Mouse (Mus musculus): ENCODE data around the gene Oser1. TPM values are rescaled to one million over a fixed set of nuclear protein-coding genes. Genes with fewer than 3 reads are reported as not detected.

Oser1 gene
- total and polyA plus RNA-seq, 3 experiments = 29.0 to 44.9 (median 38.1) TPM

DNA sequence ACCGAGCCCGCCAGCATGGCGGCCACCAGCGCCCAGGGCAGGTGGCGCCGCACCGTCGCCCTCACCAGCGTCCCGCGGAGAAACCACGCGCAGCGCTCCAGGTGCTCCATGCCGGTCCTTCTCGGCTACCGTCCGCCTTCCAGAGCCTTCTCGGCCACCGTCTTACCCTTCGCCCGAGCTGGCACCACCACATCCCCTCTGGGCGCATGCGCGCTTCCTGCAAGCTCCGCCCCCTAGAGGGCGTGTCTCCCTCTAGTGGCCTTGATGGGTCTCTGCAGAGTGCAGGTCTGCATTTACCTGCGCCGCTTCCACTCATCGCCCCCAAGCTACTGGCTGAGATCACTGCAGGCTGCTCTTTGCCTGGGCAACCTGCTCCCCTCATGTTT is 48.0 kb upstream of the Oser1 start, which contains the start of gene Fitm2 (continued):
- TF ChIP-seq UBTF (IDR thresholded peaks at IDR 0.05; ENCODE audit: low read depth, low read length) = no peak
- TF ChIP-seq ZKSCAN1 (IDR thresholded peaks at IDR 0.05; ENCODE audit: borderline replicate concordance, low read depth, low read length) = no peak
- no peak for TF ChIP-seq ETS1 (conservative IDR thresholded peaks at IDR 0.05; ENCODE audit: low read depth, low read length)
- peak; percentile 89 for TF ChIP-seq SIN3A (IDR thresholded peaks at IDR 0.05; ENCODE audit: low read length)
- TF ChIP-seq IRF4 (IDR thresholded peaks at IDR 0.05; ENCODE audit: low read depth, low read length) = peak; percentile 75
- TF ChIP-seq RAD21 (IDR thresholded peaks at IDR 0.05; ENCODE audit: low read depth, low read length) = peak; percentile 38
- peak; percentile 67 for TF ChIP-seq SMC3 (IDR thresholded peaks at IDR 0.05; ENCODE audit: low read depth, low read length)
- no peak for TF ChIP-seq PAX5 (IDR thresholded peaks at IDR 0.05; ENCODE audit: low read length)
- TF ChIP-seq KAT2A (IDR thresholded peaks at IDR 0.05; ENCODE audit: insufficient replicate concordance, low read length) = peak; percentile 73; the same call in 1 of the 2 replicates
- TF ChIP-seq MAZ (IDR thresholded peaks at IDR 0.05; ENCODE audit: low read depth, low read length) = peak; percentile 56; the same call in 1 of the 2 replicates
- no peak; the same call in 1 of the 2 replicates for TF ChIP-seq GABPA (IDR thresholded peaks at IDR 0.05; ENCODE audit: insufficient replicate concordance, low read depth, low read length)
- peak; percentile 89 for TF ChIP-seq MAX (IDR thresholded peaks at IDR 0.05; ENCODE audit: low read length)

DNA sequence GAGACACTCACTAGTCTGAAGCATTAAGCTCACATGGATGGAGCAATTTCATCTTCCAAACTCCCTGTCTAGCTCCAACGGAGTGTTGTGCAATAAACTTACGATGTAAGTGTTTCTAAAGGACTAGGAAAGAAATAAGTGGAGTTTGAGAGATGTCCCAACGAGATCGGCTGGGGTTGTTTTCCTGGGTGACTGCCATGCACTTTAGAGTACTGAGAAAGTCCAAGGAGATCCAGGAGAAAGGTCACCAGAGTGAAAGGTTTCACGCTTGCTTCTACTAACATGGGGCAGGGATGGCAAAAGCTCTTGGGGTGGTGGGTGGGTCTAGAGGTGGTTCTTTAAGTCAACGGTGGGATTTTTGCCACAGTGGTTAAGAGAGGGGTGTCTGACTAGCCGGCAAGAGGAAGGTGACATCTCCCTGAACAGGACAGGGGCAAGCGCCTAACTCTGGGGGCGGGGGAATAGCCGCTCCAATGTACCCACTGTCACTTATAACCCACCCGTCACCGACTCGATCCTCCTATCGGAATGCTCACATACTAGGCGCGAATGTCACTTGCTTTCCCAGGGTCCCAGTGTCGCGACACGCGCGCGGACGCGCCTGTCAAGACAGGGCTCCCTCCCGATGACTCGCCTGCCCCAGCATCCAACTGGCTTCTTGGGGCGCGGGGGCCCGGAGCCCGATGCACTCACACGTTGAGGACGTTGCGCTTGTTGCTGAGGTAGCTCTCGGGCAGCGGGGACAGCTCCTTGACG is 47.4 kb upstream of the Oser1 start:
- Histone ChIP-seq H3K79me2 (replicated peaks; ENCODE audit: control insufficient read depth, extremely low read depth, insufficient read depth, poor library complexity, severe bottlenecking) (no peaks in the 10 kb centered on the region), H3K36me3 (replicated peaks in 1 of 2; ENCODE audit: control insufficient read depth in 1 of 2, insufficient read depth in 1 of 2, low read length in 1 of 2) (peaks cover 10 to 33% of the 10 kb centered on the region in 2 experiments), H3K4me2 (ENCODE audit: insufficient read depth, low read depth, poor library complexity, severe bottlenecking) (peak overlapping the region; percentile 60), H3K4me1 (ENCODE audit: control insufficient read depth in 1 of 2, insufficient read depth in 2 of 2) (peaks cover 0 to 14% of the 10 kb centered on the region in 2 experiments; a peak in 3 of 4 replicates), H3K27ac (ENCODE audit: insufficient read depth, low read depth) (no peak overlapping the region), H3K9ac (ENCODE audit: insufficient read depth, low read depth) (peak overlapping the region; percentile 45), H3K9me3 (replicated peaks; ENCODE audit: low read length) (no peaks in the 10 kb centered on the region), H3K27me3 (replicated peaks) (peaks cover 25% of the 10 kb centered on the region), H3K4me3 (replicated peaks in 1 of 3; ENCODE audit: low read depth in 2 of 3, low read length in 2 of 3, poor library complexity in 1 of 3) (peak overlapping the region; percentile 67 to 94 (median 78))
- in situ Hi-C loops (cut with MboI; ENCODE audit: low pct_ligation_motif_present, low pct_unique_long_range_greater_than_20kb, low sequenced_read_pairs) = no loop called here
- dilution Hi-C loops (cut with MboI; ENCODE audit: extremely low pct_ligation_motif_present, extremely low pct_unique_long_range_greater_than_20kb, low sequenced_read_pairs) = no loop called here
- DNase-seq (ENCODE audit: extremely low read depth) = no peak
- TF ChIP-seq BHLHE40 (IDR thresholded peaks at IDR 0.05; ENCODE audit: low read depth, low read length) = no peak
- no peak for TF ChIP-seq MYC (IDR thresholded peaks at IDR 0.05; ENCODE audit: low read depth, low read length)
- no peak for TF ChIP-seq ZMIZ1 (IDR thresholded peaks at IDR 0.05; ENCODE audit: low read depth, low read length)
- no peak for TF ChIP-seq CHD2 (IDR thresholded peaks at IDR 0.05; ENCODE audit: low read length)
- TF ChIP-seq NELFE (IDR thresholded peaks at IDR 0.05; ENCODE audit: low read depth, low read length) = no peak
- TF ChIP-seq SIN3A (IDR thresholded peaks at IDR 0.05; ENCODE audit: low read length) = 0 out of 2 replicates have a peak, but pooled peaks have one; percentile 19
- TF ChIP-seq TCF12 (IDR thresholded peaks at IDR 0.05; ENCODE audit: low read depth, low read length) = no peak

All from CH12.LX (cell line).